Mouse (Mus musculus) megakaryocyte, embryonic 14.5 days (primary cell): ENCODE data around the gene Lfng.

Experiments used
- FLI1 ChIP-seq: IDR thresholded peaks from 2 replicates; pipeline ENCODE4 v1.6.1; 2012; ENCODE audit warnings: low read length, inconsistent platforms, mixed read lengths
- GATA1 ChIP-seq: IDR thresholded peaks from 3 replicates; pipeline ENCODE4 v1.6.1; 2012; ENCODE audit warnings: mixed read lengths, low read length, inconsistent platforms, borderline replicate concordance

DNA sequence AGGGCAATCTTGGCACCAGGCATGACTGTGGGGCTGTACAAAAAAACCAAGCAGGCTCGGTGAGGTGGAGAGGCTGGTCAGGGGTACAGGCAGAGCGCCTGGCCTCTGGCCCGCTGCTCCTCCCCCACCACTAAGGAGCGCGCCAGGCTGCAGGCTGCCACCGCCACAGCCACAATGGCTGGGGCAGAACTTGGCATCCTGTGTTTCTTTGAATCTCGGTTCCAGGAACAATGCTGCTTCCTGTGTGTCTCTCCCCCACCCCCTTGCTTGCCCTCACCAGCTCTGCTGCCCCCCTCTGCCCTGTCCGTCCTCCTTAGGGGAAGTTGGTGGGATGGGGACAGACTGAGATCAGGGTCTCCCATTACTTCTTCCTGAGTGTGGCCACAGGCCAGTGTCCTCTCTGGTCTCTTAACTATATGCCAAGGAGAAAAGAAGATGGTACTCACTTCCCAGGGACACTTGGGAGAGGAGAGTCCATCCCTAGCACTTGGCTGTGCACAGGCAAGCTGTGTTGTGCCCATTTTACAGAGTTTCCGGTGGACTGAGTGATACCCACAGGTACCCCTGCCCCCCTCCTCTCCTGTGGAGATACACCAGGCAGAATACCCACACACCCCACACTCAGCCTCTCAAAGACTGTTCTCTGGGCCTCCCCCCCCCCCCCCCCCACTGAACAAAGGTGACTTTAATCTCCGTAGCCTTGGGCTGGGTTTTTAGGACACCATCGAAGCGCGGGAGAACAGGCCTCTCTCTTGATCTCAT is 2.6 kb downstream of the Lfng start:
- TF ChIP-seq GATA1 (no peak), FLI1 (no peak)
